Mouse (Mus musculus): ENCODE data around the gene Trmt1. TPM values are rescaled to one million over a fixed set of nuclear protein-coding genes. Genes with fewer than 3 reads are reported as not detected.
A peak's percentile ranks its signal among the peaks of the same experiment; 100 is the strongest.

The Trmt1 gene
- 143 and 157 TPM in 2 replicates for polyA plus RNA-seq (2012; rRNA removed)

DNA sequence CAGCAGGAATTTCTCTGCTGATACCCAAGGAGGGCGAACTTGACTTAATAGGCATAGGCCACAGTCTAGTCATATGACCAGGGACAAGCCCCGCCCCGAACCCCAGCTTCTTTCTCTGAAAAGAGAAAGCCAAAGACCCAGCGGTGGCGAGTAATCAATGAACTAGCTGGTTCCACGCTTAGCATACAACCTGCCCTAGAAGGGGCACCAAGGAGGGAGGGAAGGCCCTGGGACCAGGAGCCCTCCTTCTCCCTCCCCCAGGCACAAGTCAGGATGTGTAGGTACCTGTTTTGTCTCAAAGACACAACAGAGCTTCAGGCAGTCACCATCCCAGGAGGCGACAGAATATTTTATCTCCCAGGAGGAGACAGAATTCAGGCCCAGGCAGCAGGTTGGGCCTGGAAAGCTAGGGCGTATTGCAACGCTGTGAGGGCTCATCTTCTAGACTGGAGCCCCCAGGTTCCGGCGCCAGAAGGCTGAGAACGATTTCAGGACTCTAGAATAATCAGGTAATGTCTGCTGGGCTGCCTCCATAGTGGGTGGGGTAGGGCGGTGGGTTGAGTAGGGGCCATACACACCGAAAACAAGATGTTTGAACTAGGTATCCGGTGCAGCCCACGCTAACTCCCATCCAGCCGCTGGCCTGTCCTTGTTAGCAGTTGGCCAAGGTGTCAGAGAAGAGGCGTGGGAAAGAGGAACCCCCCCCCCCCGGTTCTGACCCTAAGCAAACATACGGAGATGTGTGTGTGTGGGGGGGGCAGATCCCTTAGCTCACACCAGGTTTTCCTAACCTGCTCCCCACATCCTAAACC is at the start of gene Trmt1:
Gene Trmt1 (plus strand): TSS at position 117 of the 812 bp plus-strand sequence.
- peak in 1 of 2 experiments; percentile 61 for DNase-seq (ENCODE audit: extremely low spot score in 1 of 2, low spot score in 1 of 2)

DNA sequence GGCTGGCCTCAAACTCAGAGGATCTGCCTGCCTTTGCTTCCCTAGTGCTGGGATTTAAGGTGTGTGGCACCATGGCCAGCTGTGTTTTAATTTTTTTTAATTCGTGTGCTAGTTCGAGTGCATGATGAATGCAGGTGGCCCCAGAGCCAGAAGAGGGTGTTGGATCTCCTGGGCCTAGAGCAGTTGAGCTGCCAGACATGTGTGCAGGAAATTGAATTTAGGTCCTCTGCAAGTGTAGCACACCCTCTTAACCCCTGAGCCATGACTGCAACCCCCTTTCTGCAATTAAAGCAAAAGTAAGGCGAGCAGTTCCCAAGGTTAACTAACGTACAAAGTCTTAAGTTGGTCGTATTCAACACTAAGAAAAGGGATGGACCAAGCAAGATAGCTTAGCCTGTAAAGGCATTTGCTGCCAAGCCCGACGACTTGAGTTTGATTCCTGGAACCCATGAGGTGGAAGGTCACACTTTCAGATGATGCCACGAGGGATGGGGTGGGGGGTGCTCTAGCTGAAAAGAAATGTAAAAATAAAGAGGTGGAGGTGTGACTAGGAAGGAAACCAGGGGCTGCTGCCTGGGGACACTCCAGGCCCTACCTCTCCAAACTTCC is 48.1 kb upstream of the Trmt1 start:
- DNase-seq (ENCODE audit: extremely low spot score in 1 of 2, low spot score in 1 of 2): no peak

DNA sequence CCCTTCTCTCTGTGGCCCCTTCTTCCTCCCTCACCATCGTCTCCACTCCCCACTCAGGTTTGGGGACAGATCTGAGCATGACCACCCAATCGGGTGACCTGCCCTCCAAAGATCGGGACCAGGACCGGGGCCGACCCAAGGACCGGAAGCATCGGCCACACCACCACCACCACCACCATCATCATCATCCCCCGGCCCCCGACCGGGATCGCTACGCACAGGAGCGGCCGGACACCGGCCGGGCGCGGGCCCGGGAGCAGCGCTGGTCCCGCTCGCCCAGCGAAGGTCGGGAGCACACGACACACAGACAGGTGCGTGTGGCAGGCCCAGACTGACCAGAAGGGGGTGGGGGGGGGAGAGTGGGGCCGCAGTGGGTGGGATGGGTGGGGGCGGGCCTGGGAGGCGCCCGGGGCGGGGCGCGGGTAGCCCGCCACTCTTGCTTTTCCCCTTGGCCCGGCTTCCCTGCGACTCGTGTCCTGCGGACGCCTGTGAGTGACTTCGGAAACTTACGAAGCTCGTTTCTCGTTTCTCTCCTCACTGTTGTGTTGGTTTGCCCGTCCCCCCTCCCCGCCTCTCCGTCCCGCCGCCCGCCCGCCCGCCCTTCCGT is 47.4 kb upstream of the Trmt1 start:
- DNase-seq (ENCODE audit: extremely low spot score in 1 of 2, low spot score in 1 of 2): no peak

DNA sequence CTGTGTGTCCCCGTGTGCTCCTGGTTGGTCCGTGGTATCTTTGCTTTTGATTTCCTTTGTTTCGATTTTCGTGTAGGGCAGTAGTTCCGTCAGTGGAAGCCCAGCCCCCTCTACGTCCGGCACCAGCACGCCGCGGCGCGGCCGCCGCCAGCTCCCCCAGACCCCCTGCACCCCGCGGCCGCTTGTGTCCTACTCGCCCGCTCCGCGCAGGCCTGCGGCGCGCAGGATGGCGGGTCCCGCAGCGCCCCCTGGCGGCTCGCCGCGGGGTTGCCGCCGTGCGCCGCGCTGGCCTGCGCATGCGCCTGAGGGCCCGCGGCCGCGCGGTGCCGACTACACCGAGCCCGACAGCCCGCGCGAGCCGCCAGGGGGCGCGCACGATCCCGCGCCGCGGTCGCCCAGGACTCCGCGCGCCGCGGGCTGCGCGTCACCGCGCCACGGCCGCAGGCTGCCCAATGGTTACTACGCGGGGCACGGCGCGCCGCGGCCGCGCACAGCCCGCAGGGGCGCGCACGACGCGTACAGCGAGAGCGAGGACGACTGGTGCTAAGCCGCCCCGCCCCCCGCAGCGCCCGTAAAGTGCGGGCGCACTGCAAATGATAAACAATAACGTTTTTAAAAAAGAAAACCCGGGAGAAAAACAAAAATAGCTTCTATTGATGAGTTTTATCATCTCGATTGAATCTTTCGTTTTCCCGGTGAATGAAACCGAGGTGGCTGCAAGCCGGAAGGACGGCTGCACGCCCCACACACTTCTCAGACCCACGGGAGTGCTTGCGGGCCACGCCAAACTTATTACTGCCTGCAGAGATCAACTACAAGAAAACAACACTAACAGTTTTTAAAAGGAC is 46.7 kb upstream of the Trmt1 start:
- peak; percentile 83 to 93 for DNase-seq (ENCODE audit: extremely low spot score in 1 of 2, low spot score in 1 of 2)

DNA sequence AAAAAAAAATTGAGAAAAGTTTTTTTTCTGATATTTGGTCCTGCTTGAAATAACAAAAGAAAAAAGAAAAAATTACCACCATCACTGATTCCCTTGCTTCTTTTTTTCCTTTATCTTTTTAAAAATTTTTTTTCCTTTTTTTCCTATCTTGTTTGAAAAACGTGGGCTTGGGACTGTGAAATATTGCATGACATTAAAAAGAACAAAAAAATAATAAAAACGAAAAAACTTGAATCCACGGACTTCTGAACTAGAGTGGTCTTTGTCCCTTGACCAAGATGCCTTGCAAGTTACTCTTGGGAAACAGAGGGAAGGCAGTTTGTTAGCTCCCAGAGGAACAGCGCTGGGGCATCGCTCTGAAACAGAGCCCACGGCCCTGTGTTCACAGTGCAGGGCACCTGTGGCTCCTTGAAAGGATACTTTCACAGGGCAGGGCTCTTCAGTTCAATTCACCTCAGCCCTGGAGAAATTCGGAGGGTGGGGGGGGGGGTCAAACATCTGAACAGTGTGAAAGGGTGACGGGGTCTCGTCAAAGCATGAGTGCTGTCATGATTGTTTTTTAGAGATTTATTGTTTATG is 46.0 kb upstream of the Trmt1 start:
- DNase-seq (ENCODE audit: extremely low spot score in 1 of 2, low spot score in 1 of 2): no peak

DNA sequence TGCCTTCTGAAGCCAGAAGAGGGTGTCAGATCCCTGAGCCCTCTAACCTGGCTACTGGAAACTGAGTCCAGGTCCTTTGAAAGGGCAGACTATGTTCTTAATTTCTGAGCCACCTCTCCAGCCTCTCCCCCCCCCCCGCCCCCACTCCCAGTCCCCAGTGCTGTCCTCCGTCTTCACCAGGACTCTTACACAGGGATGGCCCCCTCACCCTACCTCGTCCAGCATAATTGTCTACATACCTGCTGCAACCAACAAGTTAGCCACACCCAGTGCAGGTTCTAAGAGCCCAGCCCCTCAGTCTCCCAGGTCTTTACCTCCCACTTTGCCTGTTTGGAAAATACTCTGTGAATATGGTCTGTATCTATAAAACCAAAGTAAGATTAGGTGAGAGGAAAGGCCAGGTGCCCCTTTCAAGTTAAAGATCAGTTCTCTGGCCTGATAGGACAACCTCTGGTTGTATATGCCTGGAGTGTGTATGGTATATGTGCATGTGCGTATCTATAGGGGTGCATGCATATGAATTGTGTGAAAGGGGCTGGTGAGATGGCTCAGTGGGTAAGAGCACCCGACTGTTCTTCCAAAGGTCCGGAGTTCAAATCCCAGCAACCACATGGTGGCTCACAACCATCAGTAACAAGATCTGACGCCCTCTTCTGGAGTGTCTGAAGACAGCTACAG is 45.4 kb upstream of the Trmt1 start:
- DNase-seq (ENCODE audit: extremely low spot score in 1 of 2, low spot score in 1 of 2): no peak

DNA sequence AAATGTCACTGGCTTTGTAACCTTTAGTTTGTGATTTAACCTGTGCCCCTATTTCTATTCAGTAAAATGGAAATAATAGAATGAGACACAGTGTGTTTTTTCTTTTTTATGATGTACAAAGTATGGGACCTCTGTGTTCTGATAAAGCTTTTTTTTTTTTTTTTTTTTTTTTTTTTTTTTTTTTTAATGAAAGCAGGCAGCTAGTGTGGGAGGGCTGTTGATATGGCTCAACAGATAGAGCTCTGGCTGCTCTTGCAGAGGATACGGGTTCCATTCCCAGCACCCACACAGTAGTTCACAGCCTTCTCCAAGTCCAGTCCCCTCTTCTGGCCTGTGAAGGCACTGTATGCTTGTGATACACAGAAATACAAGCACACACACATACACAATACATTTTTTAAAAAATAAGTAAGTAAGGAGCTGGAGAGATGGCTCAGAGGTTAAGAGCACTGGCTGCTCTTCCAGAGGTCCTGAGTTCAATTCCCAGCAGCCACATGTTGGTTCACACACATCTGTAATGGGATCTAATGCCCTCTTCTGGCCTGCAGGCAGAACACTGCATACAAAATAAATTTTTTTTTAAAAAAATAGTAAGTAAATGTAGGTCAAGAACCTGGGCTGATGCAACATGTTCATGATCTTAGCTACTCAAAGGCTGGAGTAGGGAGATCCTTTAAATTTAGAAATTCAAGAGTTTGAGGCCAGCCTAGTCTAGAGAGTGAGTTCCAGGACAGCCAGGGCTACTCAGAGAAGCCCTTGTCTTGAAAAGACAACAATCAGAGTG is 44.3 kb upstream of the Trmt1 start:
- DNase-seq (ENCODE audit: extremely low spot score in 1 of 2, low spot score in 1 of 2): no peak

DNA sequence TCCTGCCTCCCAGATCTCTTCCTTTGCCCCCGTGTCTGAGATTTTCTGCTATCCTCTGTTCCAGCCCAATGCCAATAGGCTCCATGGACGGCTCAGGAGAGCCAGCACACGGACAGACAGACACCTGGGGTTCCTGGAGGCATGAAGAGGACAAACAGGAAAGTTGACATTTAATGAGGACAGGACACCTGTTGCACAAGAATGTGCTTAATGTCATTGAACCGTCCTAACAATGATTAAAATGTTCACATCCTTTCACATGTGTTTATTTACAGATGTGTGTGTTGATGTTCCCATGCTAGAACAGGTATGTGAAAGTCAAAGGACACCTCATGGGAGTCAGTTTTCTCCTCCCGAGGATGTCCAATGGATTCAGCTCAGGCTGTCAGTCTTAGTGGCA is 43.1 kb upstream of the Trmt1 start:
- DNase-seq (ENCODE audit: extremely low spot score in 1 of 2, low spot score in 1 of 2): no peak

DNA sequence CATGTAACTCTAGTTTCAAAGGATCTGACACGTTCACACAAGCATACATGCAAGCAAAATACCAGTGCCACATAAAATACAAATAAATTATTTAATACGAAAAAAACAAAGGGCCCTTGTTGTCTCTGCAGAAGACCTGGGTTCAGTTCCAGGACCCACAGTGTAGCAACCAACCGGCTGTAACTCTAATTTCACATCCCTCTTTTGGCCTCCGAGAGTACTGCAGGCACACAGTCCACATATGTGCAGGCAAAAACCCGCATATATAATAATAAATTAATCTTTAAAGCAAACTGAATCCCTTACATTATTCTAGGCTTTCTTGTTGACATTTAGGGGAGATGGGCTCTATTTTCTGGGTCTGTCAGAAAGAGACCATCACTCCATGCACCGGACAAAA is 39.3 kb upstream of the Trmt1 start:
- DNase-seq (ENCODE audit: extremely low spot score in 1 of 2, low spot score in 1 of 2): no peak

DNA sequence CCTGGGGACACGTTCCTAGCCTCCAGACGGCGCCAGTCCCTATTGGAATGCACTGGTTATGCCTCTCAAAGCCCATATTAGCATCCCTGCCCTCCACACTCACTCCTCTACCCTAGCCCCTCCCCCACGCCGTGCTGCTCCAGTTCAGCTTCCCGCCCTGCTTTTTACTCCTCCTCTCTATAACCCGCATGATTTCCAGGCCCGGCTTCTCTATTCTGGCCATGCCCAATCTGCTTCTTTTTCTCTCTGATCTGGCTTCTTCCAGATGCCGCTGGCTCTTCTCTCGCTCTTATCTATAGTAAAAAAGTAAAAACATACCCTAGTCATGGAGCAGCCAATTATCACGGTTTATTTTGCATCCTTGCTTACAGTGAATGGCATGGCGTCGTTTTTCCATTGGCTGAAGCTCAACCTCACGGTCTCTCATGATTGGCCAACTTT is 38.6 kb upstream of the Trmt1 start:
- no peak for DNase-seq (ENCODE audit: extremely low spot score in 1 of 2, low spot score in 1 of 2)

DNA sequence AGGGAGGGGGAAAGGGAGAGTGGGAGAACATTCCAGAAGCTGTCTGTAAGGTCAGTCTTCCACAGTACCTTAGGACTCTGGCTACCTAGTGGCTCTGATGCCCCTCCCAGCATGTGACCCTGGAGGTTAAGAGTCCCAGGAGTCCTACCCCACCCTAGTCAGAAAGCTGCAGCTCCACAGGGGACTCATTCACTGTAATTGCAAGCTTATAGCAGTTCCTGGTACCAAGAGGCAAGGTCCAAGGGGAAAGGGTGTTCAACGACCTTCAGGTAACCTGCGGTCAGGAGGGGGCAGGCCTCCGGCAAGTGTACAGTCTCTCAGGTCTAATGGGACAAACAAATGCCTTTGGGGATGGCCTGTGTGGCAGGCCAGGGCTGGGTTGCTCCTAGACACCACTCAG is 35.9 kb upstream of the Trmt1 start:
- no peak for DNase-seq (ENCODE audit: extremely low spot score in 1 of 2, low spot score in 1 of 2)

DNA sequence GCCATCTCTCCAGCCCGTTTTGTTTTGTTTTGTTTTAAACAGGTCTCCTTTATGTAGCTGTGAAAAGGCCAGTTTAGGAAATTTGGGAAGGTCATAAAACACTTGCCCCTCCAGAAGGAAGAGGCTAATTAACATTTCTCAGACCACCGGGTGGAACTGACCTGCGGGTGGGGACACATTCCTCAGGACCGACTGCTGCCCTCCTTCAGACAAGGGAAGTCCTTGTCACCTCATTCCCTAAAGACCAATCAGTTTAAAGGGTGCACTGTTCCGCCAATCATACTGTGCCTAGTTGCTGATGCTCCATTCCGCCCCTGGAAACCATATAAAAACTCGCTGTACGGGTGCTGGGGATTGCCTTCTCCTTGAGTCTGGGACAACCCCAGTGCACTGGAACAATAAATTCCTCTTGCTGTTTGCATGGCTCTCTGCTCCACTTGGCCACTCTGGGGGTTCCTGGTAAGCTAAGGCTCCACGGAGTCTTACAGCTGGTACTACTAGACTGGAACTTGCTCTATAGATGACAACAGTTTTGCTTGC is 32.9 kb upstream of the Trmt1 start:
- no peak for DNase-seq (ENCODE audit: extremely low spot score in 1 of 2, low spot score in 1 of 2)

DNA sequence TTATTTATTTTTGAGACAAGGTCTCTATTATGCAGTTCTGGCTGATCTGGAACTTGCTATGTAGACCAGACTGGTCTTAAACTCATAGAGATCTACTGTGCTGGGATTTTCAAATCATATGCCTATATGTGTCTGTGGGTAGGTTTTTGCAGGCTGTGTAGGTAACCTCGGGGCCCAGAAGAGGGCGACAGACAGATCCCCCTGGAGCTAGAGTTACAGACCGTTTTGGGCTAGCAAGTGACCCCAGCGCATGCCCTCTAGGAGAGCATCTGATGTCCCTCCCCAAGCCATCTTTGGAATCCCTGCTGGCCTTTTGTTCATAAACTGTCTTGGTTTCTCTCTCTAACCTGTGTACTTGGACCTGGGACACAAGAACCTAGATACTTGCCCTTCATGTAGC is 31.5 kb upstream of the Trmt1 start:
- DNase-seq (ENCODE audit: extremely low spot score in 1 of 2, low spot score in 1 of 2): no peak

DNA sequence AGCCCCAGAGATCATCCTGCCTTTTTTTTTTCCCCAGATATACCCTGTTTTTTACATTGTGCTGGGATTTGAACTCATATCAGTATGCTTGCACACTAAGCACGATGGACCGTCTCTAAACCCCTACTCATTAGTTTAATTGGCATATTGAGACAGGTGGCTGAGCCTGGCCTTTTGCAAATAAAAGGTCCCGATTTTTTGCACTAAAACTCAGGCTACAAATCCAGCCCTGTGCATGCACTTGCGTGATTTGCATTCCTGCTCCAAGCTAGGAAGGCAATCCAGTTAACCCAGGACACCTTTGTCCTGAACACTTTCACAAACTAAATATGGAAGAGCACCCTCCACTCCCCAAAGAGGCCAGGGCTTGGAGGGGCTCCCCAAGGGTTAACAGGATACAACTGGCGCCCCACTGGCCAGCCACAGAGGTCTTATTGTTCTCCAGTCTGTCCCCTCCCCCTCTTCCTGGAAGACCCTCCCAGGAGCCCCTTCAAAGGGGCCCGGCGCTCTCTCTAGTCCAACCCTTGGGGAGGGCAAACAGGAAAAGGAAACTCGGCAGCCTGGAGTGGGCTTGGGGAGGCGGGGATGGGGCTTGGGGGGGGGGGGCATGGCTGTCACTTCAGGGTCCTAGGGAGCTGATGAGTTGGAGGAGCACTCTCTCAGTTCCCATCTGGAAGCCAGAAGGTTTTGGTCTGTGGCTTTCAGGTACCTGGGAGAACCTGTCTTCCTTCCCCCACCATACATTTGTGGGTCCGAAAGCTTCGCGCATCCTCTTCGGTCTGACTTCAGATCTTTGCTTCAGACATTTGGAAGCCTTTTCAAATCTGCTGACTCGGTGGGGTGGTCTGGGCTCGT is 30.5 kb upstream of the Trmt1 start:
- DNase-seq (ENCODE audit: extremely low spot score in 1 of 2, low spot score in 1 of 2): no peak

DNA sequence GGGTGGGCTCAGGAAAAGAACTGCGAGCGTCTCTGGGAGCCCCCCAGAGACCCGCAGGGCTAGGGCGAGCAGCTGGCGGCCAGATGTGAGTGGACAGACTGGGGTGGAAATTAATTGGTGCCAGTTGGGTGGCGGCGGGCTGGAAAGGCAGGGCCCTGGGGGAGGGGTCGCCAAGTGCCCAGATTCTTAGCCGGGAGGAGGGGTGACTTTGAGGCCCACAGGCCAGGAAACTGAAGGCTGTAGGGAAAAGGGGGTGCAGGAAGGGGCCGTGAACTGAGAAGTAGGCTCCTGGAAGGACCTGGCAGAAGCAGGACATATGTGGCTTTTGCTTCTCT is 29.9 kb upstream of the Trmt1 start:
- DNase-seq (ENCODE audit: extremely low spot score in 1 of 2, low spot score in 1 of 2): no peak

DNA sequence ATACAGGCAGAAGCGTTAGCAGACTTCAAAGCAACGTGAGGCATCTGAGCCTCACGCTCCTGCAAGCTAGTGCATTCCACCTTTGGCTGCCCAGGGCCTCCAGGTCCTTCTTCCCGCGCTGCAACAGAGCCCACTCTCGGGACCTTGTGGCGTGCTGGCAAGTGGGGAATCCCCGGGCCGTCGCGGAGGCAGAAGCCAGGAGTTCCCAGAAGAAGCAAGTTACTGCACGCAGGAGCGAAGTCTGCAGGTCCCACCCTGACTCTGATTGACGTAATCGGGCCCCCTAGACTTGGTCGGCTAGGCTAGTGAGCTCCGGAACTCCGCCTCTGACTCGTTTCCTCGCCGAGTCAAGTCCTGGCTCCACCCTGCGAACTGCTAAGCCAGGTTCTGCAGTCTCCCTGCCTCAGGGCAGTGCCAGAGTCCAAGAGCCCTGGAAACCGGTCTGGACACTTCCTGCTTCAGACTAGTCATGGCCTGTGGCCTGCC is 29.4 kb upstream of the Trmt1 start:
- no peak for DNase-seq (ENCODE audit: extremely low spot score in 1 of 2, low spot score in 1 of 2)

DNA sequence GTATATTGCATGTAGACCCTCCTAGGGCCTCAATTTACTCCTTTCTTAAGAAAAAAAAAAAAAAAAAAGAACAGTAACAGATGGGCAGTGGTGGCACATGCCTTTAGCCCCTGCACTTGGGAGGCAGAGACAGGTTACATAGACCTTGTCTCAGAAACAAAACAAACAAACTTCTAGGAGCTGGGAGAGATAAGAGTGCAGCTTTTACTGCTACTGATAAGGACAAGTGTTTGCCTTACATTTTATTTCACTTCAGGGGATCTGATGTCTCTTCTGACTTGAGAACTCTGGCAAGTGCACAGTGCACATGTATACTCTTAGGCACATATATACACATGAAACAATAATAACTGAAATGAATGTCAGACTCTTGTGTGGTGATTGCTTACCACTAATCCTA is 28.9 kb upstream of the Trmt1 start:
- DNase-seq (ENCODE audit: extremely low spot score in 1 of 2, low spot score in 1 of 2): no peak

DNA sequence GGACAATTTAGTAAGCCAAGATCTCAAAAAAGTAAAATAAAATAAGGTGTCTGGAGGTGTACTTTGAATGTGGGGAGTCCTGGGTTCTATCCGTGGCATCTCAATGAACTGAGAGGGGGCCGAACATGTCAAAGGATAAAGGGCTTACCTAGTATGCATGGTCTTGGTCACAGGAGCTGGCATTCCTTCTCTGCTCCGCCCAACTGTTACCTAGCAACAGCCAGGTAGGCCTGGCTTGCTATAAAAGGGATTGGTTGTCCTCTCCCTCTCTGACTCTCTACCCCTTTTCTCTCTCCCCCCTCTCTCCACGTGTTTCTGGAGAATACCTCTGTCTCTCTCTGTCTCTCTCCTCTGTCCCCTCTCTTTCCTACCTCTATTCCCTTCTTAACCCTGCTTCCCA is 28.4 kb upstream of the Trmt1 start:
- DNase-seq (ENCODE audit: extremely low spot score in 1 of 2, low spot score in 1 of 2): no peak
